Mouse (Mus musculus) thymus, postnatal 4 days (tissue): Measurements from ENCODE around the gene Drp2.
A peak's percentile ranks its signal among the peaks of the same experiment; 100 is the strongest.

Experiments
- DNase-seq: peaks from one replicate; pipeline ENCODE4 v3.0.0; 2021

The Drp2 gene

GRCm38 (mm10) chrX:134403863-134404583 is at the start of gene Drp2:
Gene Drp2, plus strand, starts transcription at chrX:134404551.
- peak; percentile 4 for DNase-seq

GRCm38 (mm10) chrX:134359336-134359735 is 45.0 kb upstream of the Drp2 start:
- DNase-seq: no peak

GRCm38 (mm10) chrX:134362156-134362555 is 42.2 kb upstream of the Drp2 start:
- DNase-seq: no peak

DNA sequence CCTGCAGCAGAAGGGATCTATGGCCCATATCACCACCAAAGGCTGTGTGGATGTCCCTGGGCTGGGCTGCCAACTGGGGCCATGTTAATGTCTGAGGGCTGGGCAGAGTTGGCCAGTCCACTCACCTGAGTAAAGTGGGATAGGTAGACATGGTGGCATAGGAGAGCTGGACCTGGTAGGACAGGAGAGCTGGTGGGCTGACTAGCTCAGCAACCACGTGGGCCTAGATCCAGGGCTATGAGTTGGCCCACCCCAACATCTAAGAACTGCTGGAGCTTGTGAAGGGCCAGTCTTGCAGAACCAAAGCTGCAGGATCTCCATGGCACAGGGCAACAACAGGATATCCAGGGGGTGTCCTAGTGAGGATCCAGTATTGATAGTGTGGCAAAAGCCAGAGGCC is 38.9 kb upstream of the Drp2 start:
- no peak for DNase-seq

GRCm38 (mm10) chrX:134366547-134366946 is 37.8 kb upstream of the Drp2 start:
- DNase-seq: no peak

- DNase-seq: no peak
Measured at GRCm38 (mm10) chrX:134371279-134371678, 33.1 kb upstream of the Drp2 start.

- DNase-seq: no peak
Measured at GRCm38 (mm10) chrX:134374190-134374589, 30.2 kb upstream of the Drp2 start.

DNA sequence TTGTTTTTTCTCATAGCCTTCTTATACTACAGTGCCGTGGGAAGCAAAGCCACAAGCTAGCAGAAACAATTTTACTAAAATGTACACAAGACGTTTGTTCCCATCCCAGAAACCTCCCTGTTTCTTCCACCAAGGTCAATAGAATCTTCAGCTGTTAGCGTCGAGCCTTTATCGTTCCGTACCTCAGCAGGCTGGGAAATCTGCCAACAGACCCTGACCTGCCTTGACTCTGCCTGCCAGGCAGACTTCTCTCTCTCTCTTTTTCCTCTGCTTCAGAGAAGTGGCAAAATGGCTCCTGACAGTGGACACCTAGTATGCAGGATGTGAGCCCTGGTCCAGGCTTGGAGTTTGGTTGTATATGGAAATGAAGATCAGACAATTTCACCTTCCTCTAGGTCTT is 19.5 kb upstream of the Drp2 start:
- DNase-seq: no peak

GRCm38 (mm10) chrX:134398972-134399371 is 5.4 kb upstream of the Drp2 start:
- DNase-seq: no peak

DNA sequence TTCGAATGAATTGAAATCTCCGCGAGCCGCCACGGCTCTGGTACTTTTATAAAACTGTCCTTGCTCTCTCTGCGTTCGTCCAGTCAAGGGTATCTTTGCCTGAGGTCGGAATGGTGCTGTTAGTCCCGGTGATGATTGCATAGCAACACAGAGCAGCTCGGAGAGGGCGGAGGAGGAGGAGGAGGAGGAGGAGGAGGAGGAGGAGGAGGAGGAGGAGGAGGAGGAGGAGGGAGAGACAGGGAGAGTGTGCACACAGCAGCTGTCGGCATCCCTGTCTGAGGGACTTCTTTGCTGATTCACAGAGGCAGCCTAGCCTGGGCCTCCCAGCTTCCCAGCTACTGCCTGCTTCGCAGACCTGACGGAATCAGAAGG is 219 bp downstream of the Drp2 start:
- DNase-seq: no peak

DNA sequence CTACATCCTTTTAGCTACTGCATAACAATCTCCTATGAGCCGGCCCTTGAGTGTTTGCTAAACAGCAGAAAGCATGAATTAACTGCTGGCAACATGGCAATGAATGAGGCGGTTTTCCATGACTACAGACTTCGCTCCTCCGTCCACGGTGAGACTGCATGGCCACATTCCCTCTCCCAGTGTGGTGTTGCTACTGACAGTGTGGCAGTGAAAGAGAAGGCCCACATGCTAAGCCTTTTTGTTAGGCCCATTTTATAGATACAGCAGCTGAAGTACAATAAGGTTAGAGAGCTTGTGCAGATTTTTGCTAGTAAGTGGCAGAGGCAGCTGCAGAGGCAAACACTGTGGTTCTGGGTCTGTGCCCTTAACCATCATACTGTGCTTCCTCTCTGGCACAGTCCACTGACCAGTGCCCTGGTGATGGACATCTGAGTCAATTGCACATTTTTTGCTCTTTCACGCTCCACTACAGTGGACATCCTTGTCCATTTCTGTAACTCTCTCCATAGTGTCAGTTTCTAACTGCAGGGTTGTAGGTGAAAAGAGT is 5.1 kb downstream of the Drp2 start:
- no peak for DNase-seq

DNA sequence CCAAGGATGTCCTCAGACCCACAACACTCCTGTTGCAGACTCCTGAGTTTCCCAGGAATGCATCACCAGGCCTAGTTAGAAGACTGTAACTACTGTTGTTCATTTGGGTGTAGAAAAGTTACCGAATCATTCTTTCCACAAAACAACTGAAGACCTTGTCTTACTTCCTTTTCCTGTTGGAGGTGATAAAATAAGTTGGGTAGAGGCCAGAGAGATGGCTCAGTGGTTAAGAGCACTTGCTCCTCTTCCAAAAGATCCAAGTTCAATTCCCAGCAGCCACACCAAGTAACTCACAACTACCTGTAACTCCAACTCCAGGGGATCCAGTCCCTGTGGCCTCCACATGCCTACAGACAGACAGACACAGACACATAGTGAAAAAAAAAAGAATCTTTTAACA is 7.7 kb downstream of the Drp2 start:
- DNase-seq: no peak

GRCm38 (mm10) chrX:134420097-134420496 is 15.7 kb downstream of the Drp2 start:
- DNase-seq: no peak

DNA sequence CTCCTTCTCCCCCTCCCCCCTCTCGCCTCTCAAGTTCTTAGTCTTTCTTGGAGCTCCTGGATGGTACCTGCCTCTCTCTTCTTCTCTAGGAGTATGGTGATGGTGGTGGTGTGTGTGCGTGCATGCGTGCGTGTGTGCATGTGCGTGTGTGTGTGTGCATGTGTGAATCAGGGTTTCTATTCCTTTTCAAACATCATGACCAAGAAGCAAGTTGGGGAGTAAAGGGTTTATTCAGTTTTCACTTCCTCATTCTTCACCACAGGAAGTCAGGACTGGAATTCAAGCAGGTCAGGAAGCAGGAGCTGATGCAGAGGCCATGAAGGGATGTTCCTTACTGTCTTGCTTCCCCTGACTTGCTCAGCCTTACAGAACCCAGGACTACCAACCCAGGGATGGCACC is 19.9 kb downstream of the Drp2 start:
- no peak for DNase-seq

- DNase-seq: no peak
Measured at GRCm38 (mm10) chrX:134425798-134426197, 21.4 kb downstream of the Drp2 start.

DNA sequence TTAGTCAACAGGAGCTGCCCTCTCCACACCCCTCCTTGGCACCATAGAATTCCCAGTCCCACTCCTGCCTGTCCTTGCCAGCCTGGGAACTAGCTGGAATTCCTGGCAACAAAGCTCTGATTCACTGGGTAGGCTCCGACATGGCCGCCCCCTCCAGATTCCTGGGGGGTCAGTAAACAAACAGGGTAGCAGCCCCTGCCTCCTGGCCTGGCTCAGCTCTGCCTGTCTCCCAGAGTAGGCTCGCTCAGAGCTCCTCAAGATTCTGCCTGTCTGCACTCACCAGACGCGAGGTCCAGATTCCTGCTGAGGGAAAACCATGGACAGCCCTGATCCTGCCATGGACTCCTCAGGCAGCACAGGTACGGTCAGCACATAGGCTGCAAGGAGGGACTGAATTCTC is 22.5 kb downstream of the Drp2 start:
- no peak for DNase-seq

DNA sequence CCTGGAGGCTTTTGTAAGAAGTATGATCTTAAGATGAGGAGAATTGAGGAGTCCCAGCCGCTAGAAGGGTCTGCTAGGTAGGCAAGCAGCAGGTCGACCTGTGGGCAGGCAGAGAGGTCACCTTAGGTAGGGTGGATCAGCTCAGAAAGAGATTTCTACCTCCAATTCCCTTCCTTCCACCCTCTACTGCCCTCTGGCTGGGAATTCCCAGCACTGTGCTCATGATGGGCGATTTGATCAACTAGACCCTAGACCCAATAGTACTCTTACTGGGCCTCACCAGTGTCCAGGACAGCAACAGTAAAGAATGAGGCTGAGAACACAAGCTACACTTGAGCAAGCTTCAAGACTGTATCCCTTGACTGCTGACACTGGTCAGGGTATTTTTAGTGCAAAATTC is 23.0 kb downstream of the Drp2 start:
- no peak for DNase-seq

- DNase-seq: peak; percentile 33
Measured at GRCm38 (mm10) chrX:134474988-134475710, 70.8 kb downstream of the Drp2 start.

- DNase-seq: no peak
Measured at GRCm38 (mm10) chrX:134476290-134476689, 71.9 kb downstream of the Drp2 start, which contains the start of gene Taf7l. Gene Taf7l, minus strand, starts transcription at chrX:134476490.

DNA sequence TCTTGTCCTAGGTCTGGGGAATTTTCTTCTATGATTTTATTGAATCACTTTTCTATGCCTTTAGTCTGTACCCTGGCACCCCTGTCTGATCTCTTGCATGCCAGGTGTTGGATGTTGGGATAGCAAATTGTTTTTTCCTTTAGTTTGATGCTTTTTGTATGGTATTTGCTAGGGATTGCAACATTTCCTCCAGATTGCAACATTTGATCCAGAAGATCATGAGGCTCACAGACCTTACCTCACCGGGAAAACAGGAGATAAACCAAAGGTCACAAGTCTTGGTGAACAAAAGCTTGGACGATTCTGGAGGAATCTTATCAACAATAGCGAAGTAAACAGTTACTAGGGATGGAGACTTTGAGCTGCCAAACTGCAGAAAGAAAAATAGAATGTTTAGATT is 77.4 kb downstream of the Drp2 start:
- no peak for DNase-seq

DNA sequence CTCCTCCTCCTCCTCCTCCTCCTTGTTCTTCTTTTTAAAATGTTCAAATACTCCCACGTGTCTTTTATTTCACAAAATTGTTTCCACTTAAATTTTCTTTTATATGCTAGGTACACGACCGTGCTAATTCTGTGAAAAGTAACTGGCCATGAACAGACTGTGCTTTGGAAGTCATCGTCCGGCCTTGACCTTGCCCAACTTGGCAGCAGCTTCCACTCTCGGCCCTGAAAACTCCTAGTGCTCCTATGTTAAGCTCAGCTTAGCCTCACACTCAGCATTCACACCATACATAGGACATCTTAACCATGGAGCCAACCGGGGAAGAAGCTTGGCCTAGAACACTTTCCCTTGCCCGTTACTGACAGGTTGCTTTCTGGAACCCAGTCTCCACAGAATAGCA is 96.3 kb downstream of the Drp2 start:
- no peak for DNase-seq
